Mouse (Mus musculus) stomach, postnatal 0 days (tissue): ENCODE results near the gene Churc1.
A peak's percentile ranks its signal among the peaks of the same experiment; 100 is the strongest.
"Not testable (repeated sequence)": the region's sequence is repeated elsewhere in the genome, so short reads cannot be mapped to it uniquely, and the experiment has no call there.

Experiments used
- CTCF ChIP-seq: IDR thresholded peaks from 2 replicates; pipeline ENCODE4 v1.5.1; 2016; ENCODE audit warnings: antibody characterized with exemption, low read depth, mild to moderate bottlenecking, moderate library complexity
- EP300 ChIP-seq: optimal IDR thresholded peaks from 2 replicates; pipeline ENCODE3; 2016; ENCODE audit warnings: antibody characterized with exemption

- peak; percentile 31 for TF ChIP-seq CTCF
- TF ChIP-seq EP300, result not testable (repeated sequence)
Measured at GRCm38 (mm10) chr12:76792540-76792939, 27.2 kb downstream of the Churc1 start.
